Mouse (Mus musculus): ENCODE measurements around the gene Sirt3.

- TF ChIP-seq CTCF (IDR thresholded peaks at IDR 0.05; ENCODE audit: control insufficient read depth, insufficient read depth, insufficient read length) (no peak), FOSL1 (IDR thresholded peaks at IDR 0.05; ENCODE audit: insufficient read depth, low read length, poor library complexity, severe bottlenecking) (no peak)
Measured at GRCm38 (mm10) chr7:140831447-140831846, 50.7 kb downstream of the Sirt3 start.

Data from C2C12 (cell line).